Mouse (Mus musculus) heart, embryonic 12.5 days (tissue): ENCODE measurements around the gene D730048I06Rik. TPM values are rescaled to one million over a fixed set of nuclear protein-coding genes. Genes with fewer than 3 reads are reported as not detected.
"Not testable (repeated sequence)": the region's sequence is repeated elsewhere in the genome, so short reads cannot be mapped to it uniquely, and the experiment has no call there.

Source experiments
- ATAC-seq: fragments of 200-750 bp; cut with Nextera tagmentation; 2 replicates; pipeline ENCODE4 v1.8.0; 2017; ENCODE audit warnings: moderate TSS enrichment, moderate library complexity; ENCODE audit not compliant: insufficient number of reproducible peaks, low FRiP score
- H3K27ac ChIP-seq: fragments of 300-500 bp; sonication (generic); 2 replicates; pipeline ENCODE4 v1.5.1; 2016; ENCODE audit warnings: mild to moderate bottlenecking, moderate library complexity; ENCODE audit not compliant: poor library complexity, severe bottlenecking
- H3K27me3 ChIP-seq: fragments of 300-500 bp; sonication (generic); replicated peaks from 2 replicates; pipeline ENCODE4 v1.6.1; 2016; ENCODE audit warnings: mild to moderate bottlenecking, moderate library complexity
- H3K36me3 ChIP-seq: fragments of 300-500 bp; sonication (generic); 2 replicates; pipeline ENCODE4 v1.6.1; 2016; ENCODE audit warnings: mild to moderate bottlenecking, moderate library complexity
- H3K4me1 ChIP-seq: fragments of 300-500 bp; sonication (generic); replicated peaks from 2 replicates; pipeline ENCODE4 v1.6.1; 2016; ENCODE audit warnings: mild to moderate bottlenecking
- H3K4me2 ChIP-seq: fragments of 300-500 bp; sonication (generic); 2 replicates; pipeline ENCODE4 v1.6.1; 2016; ENCODE audit warnings: mild to moderate bottlenecking, moderate library complexity
- H3K4me3 ChIP-seq: fragments of 300-500 bp; sonication (generic); 2 replicates; pipeline ENCODE4 v1.5.1; 2016; ENCODE audit warnings: mild to moderate bottlenecking
- H3K9ac ChIP-seq: fragments of 300-500 bp; sonication (generic); 2 replicates; pipeline ENCODE4 v1.6.1; 2016; ENCODE audit warnings: mild to moderate bottlenecking, moderate library complexity
- H3K9me3 ChIP-seq: fragments of 300-500 bp; sonication (generic); replicated peaks from 2 replicates; pipeline ENCODE4 v1.6.1; 2016; ENCODE audit warnings: mild to moderate bottlenecking, moderate library complexity
- WGBS: fragments of 180-500 bp; shearing (Covaris S2); methylation state at CpG from one replicate; pipeline ENCODE4 v1.1.7; 2016; 5-methylcytosine and 5-hydroxymethylcytosine counted together
- polyA plus RNA-seq: library from polyadenylated mRNA; unstranded; fragments of >200 nt; fragmentation: Nextera tagmentation; extraction: Ambion mirVana; gene quantifications from 2 replicates; pipeline ENCODE4 v1.2.1, GENCODE M21; 2016

D730048I06Rik gene
- not detected in 2 replicates for polyA plus RNA-seq

- Histone ChIP-seq H3K4me2 (no peak within 1 kb of the TSS), H3K27me3 (no peaks in the 10 kb centered on the region), H3K4me3 (no peak within 1 kb of the TSS), H3K27ac (no peak within 1 kb of the TSS), H3K9ac (no peak within 1 kb of the TSS), H3K4me1 (no peaks in the 10 kb centered on the region), H3K36me3 (no peaks in the 10 kb centered on the region), H3K9me3 (peaks cover 4% of the 10 kb centered on the region; the same call in 1 of the 2 replicates)
- ATAC-seq: no peak
- WGBS: 84% methylated on average over 3 of the region's 3 CpGs
These were observed at the start of gene D730048I06Rik, which contains the start of gene Gm27235 for GRCm38 (mm10) chr9:35790001-35790400. D730048I06Rik (minus strand) TSS chr9:35790112. Gm27235 (minus strand) TSS chr9:35790101.

DNA sequence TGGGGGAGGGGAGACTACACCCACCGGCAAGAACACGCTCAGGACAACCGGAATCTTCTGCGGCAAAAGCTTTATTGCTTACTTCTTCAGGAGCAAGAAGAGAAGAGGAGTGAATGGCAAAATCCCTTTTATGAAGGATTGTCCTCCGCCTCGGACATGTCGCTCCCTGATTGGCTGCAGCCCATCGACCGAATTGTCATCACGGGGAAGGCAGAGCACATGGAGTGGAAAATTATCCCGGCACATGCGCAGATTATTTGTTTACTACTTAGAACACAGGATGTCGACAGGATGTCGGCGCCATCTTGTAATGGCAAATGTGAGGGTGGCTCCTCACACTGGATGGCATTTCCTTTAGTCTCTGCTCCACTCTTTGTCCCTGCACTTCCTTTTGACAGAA, 28.0 kb upstream of the D730048I06Rik start:
- WGBS: 87% methylated on average over 15 of the region's 15 CpGs
- not testable (repeated sequence) for H3K4me2 ChIP-seq, H3K4me1 ChIP-seq, ATAC-seq, H3K27me3 ChIP-seq, H3K9ac ChIP-seq, H3K27ac ChIP-seq, H3K36me3 ChIP-seq, H3K4me3 ChIP-seq
- peaks cover 12% of the 10 kb centered on the region for H3K9me3 ChIP-seq

DNA sequence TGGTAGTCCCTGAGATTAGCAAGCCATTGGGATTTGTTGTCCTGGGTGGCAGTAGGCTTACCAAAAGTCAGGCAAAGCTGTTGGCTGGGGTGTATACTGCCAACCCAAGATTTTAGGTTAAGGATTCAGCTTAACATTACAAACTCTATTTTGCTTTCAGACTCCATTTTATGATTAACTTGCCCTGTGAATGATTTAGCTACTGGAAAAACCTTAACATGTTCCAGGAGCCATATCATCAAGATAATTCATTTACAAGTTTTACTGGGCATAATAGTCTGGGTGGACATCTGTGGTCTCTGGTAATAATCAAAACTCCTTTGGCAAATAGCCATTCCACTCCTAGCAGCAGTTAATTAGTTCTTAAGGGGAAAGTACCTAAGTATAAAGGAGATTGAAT, 8.2 kb upstream of the D730048I06Rik start:
- Histone ChIP-seq H3K9me3 (no peaks in the 10 kb centered on the region; the same call in 1 of the 2 replicates), H3K9ac (no peak overlapping the region)
- ATAC-seq: no peak

GRCm38 (mm10) chr9:35778009-35778408, 11.9 kb downstream of the D730048I06Rik start, which contains the start of gene Gm17727:
Gm17727 (minus strand) TSS chr9:35778109.
- Histone ChIP-seq H3K4me2 (no peak within 1 kb of the TSS), H3K27me3 (no peaks in the 10 kb centered on the region), H3K36me3 (no peaks in the 10 kb centered on the region), H3K27ac (no peak within 1 kb of the TSS), H3K9me3 (peaks cover 6% of the 10 kb centered on the region; the same call in 1 of the 2 replicates), H3K9ac (no peak within 1 kb of the TSS), H3K4me3 (no peak within 1 kb of the TSS), H3K4me1 (no peaks in the 10 kb centered on the region)
- ATAC-seq: no peak
- 55% methylated on average over 3 of the region's 3 CpGs for whole genome bisulfite sequencing

More for the DNA sequence above, 8.2 kb upstream of the D730048I06Rik start:
- Histone ChIP-seq H3K27ac (no peak overlapping the region), H3K36me3 (no peaks in the 10 kb centered on the region), H3K4me3 (no peak overlapping the region), H3K4me1 (no peaks in the 10 kb centered on the region), H3K4me2 (no peak overlapping the region), H3K27me3 (no peaks in the 10 kb centered on the region)

GRCm38 (mm10) chr9:35756843-35757242, 33.1 kb downstream of the D730048I06Rik start:
- no peak for ATAC-seq
- no peak overlapping the region for H3K9ac ChIP-seq
- no peak overlapping the region for H3K4me2 ChIP-seq
- no peaks in the 10 kb centered on the region for H3K27me3 ChIP-seq
- H3K36me3 ChIP-seq: no peaks in the 10 kb centered on the region
- no peaks in the 10 kb centered on the region for H3K4me1 ChIP-seq
- H3K9me3 ChIP-seq: peaks cover 6% of the 10 kb centered on the region; the same call in 1 of the 2 replicates
- no peak overlapping the region for H3K27ac ChIP-seq
- H3K4me3 ChIP-seq: no peak overlapping the region

- ATAC-seq: no peak
- Histone ChIP-seq H3K4me3 (no peak within 1 kb of the TSS), H3K9ac (no peak within 1 kb of the TSS), H3K4me1 (no peaks in the 10 kb centered on the region), H3K27me3 (no peaks in the 10 kb centered on the region), H3K36me3 (no peaks in the 10 kb centered on the region), H3K27ac (no peak within 1 kb of the TSS), H3K9me3 (peaks cover 13% of the 10 kb centered on the region), H3K4me2 (no peak within 1 kb of the TSS)
These were observed 49.2 kb downstream of the D730048I06Rik start, which contains the start of gene Gm17677 for GRCm38 (mm10) chr9:35740749-35741148. Gm17677 (plus strand) TSS chr9:35741049.

Other genes with a start within 250 kb of the D730048I06Rik start
- gene Ddx25, start 231.6 kb downstream of the D730048I06Rik start, polyA plus RNA-seq: 1.7 and 2.0 TPM in 2 replicates
- gene Pus3, start 231.5 kb downstream of the D730048I06Rik start, polyA plus RNA-seq: 12.3 and 14.0 TPM in 2 replicates
- 0.45 and 0.66 TPM in 2 replicates for gene Pate2, start 219.8 kb downstream of the D730048I06Rik start, polyA plus RNA-seq
- gene Hyls1, start 219.7 kb downstream of the D730048I06Rik start, polyA plus RNA-seq: 13.6 and 14.9 TPM in 2 replicates
- not detected in 2 replicates for gene Pate4, start 178.2 kb downstream of the D730048I06Rik start, polyA plus RNA-seq
- gene Pate3, start 141.9 kb downstream of the D730048I06Rik start, polyA plus RNA-seq: not detected in 2 replicates
- gene Pate1, start 102.7 kb downstream of the D730048I06Rik start, polyA plus RNA-seq: not detected in 2 replicates
- not detected in 2 replicates for gene Gm17677, start 49.1 kb downstream of the D730048I06Rik start, polyA plus RNA-seq
- not detected in 2 replicates for gene Gm17727, start 12.0 kb downstream of the D730048I06Rik start, polyA plus RNA-seq
- not detected in 2 replicates for gene Gm27235, start within 50 bp of the D730048I06Rik start, polyA plus RNA-seq
- gene 9230110F15Rik, start 54.0 kb upstream of the D730048I06Rik start, polyA plus RNA-seq: not detected in 2 replicates
- gene 9230113P08Rik, start 118.3 kb upstream of the D730048I06Rik start, polyA plus RNA-seq: not detected in 2 replicates